Mouse (Mus musculus): ENCODE data around the gene Gal3st1.

DNA sequence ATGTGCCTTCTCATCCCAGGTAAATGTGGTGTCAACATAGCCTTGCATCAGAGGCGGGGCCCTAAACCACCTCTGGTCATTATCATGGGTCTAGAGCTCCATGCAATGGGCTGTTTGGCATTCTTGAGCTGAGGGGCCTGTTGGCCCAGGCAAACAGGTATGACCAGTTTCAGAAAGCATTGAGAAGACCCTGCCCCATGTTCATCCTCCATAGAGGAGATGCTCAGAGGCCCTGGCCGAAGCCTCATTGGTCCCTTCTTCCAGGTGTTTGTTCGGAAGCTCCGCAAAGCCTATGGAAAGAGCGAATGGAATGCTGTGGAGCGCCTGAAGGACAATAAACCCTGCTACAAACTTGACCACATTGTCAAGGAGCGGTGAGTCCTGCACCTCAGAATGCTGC is 13.1 kb upstream of the Gal3st1 start:
- TF ChIP-seq POLR2A (IDR thresholded peaks at IDR 0.05; ENCODE audit: extremely low read depth, insufficient read depth, low read length), result no peak
- TF ChIP-seq CTCF (IDR thresholded peaks at IDR 0.05; ENCODE audit: low read depth, low read length), result no peak
